Mouse (Mus musculus): Measurements from ENCODE around the gene Dnajc13.

Gene Dnajc13

DNA sequence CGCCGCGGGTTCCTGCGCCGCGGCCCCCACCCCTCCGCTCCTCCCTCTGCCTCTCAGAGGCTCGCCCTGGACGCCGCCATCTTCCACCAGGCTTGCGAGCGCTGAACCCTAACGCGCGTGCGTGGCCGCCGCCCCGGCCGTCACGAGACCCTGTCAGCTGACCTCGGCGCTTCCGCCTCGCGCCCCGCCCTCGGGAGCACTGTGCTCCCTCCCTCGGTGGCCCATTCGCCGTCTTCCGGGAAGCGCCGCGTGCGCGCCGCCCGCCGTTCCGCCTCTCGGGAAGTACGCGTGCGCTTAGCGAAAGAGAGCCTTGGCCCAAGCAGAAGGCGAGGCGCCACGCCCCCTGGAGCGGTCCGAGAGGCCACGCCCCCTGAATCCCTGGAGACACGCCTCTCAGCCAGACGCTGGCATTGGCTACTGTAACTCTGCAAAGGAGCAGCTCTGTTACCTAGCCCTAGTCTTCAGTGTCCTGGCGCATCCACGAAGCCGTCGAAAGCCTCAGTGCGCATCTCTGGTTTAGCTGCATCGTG lies at the start of gene Dnajc13:
Gene Dnajc13 (minus strand): TSS at position 108 of the 530 bp plus-strand sequence.
- peak; percentile 99 to 100 for DNase-seq

DNA sequence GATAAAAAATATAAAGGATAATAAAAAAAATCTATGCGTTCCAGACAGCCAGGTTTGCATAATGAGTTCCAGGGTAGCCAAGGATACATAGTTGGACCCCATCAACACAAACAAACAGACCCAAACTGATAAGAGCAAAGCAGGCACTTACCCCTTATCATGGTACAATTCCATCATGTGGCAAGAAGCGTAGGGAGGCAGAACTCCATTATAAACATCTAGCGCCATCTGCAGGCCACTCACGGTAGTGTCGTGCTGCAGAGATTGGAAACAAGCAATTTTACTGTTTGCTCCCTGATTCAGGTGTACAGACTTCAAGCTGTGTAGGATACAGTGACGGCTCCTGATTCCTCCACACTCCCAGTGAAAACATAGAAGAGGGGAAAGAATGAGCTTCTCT lies 44.0 kb upstream of the Dnajc13 start:
- DNase-seq = peak; percentile 71 to 88

DNA sequence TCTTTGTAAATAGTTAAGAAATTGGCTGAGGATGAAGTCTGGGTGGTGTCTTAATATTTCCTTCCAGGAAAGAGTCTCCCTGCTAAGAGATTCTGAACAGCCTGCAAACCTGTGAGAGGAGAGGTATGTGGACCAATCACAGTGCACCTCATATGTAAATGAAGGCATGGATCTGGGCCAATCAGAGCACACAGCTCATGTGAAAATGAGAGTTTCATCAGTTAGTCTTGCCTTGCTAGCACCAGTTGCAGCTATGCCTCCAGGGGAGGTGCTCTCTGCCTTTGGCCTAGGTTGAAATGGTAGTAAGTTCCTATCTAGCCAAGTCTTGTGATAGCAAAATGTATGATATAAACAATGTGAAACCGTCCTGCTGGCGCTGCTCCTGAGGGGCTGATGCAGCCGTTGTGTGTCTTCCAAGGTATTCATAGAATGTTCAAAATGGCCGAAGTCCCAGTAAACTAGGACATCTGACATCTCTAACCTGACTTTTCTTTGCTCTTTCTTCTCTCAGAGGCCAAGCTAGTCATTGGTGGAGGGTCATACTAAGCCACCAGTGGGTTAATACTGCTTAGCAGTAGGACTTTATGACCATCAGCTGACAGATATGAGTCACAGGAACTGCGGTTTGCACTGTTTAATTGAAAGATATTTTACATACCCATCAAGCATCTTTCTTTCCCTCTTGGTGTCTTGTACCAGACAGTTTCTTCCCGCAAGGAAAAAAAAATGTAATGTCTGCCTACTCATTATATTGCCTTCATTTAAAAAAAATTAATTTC lies 42.8 kb upstream of the Dnajc13 start:
- peak; percentile 32 to 61 for DNase-seq

DNA sequence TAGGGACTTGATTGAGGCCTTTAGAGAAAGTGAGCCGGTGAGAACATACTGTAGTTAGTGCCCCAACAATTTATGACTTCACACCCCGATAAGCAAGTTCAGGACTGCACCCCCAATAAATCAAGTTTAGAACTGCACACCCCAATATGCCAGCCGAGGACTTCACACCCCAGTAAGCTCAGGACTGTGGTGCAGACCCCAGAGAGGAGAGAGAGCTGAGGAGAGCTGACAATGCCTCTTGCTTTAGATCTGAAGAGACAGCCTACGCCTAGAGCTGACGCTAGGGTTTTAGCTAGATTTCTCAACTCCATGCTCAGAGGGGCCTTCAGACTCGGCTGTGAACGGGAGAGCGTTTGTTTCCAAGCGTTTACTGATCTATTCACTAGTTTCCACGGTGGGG lies 42.1 kb upstream of the Dnajc13 start:
- DNase-seq = no peak

DNA sequence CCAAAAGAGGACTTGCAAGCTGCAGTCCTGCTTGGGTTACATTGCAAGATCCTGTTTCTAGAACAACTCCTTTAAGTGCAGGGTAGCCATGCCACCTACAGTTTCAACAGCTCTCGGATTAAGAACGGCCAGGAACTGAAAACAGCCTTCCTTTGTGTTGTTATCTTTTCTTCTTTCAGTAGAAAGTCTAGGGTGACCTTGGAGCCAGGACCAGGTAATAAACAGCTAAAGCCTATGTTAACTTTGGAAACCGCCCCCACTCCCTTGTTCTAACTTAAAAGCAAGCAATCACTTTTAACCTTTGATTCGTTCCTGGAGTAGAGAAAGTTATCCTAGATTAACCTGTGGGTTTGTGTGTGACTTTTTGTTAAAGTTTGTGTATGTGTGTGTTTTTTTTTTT lies 41.6 kb upstream of the Dnajc13 start:
- peak in 1 of 2 experiments; percentile 58 for DNase-seq

DNA sequence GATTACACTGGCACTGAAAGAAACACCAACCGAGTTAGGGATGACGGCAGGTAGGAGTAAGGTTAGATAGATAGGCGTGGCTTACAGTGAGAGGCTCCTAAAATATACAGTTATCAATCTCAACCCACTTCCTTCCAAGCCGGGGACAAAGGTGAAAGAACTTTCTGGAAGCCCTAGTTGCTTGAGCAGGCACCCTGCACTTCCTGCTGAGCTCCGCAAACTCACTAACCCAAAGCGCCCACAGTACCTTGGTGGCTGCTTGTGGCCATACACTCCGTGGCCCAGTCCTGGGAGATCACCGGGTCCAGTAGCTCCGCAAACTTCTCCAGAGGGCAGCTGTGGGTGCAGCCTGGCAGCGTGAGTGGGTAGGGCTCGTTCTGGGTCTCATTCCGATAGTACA lies 37.8 kb upstream of the Dnajc13 start:
- peak; percentile 44 to 48 for DNase-seq

DNA sequence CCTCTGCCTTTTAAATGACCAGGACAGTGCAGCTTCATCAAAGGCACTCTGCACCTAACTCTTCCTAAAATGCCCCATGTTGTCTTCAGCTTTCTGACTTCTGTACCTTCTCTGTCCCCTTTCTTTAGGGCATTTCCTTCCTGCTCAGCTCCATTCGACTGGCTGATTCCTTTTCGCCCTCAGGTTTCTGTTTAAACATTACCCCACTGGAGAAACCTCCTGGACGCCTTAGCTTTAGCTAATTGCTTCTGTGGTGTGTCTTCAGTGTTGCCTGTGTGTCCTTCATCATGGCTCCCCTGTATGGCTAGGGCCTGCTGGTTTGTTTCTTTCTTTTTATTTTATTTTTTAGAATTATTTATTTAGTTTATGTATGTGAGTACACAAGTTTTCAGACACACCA lies 34.3 kb upstream of the Dnajc13 start:
- DNase-seq = peak; percentile 40 to 61

DNA sequence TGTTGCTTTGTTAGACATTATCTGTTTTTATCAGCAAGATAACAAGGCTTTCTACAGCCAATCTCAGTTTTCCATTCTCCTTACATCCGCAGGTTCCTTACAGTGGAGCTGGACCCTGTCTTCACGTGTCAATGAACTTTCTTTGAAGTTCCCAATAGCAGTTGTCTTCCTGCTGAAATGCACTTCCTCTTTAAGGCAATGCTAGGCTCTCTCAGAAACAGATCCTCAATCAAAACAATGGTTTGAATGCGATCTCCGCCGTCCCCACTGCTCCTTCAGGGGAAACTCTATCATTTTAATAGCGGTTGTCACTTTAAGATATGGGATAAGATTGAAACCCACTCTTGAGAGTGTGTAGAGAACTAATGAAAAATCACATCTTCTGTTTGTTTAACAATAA lies 22.2 kb upstream of the Dnajc13 start:
- DNase-seq = no peak

DNA sequence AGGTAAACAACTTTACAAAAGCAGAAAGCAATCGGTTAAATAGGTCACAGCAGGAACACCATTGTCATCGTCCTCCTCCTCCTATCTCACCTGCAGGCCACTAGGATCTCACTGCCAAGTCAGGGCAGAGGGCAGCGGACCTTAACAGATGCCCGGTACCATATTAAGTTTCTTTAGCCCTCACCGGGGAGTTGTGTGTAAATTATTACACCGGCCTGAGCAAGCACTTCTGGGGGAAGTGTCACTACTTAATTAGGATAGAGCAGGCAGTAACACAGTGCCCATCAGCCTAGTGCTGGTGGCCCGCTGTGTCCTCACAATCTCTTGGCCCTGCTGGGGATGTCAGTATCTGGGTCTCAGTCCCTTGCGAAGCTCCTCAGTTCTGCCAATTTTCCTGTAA lies 19.8 kb upstream of the Dnajc13 start:
- DNase-seq = peak; percentile 76 to 87

DNA sequence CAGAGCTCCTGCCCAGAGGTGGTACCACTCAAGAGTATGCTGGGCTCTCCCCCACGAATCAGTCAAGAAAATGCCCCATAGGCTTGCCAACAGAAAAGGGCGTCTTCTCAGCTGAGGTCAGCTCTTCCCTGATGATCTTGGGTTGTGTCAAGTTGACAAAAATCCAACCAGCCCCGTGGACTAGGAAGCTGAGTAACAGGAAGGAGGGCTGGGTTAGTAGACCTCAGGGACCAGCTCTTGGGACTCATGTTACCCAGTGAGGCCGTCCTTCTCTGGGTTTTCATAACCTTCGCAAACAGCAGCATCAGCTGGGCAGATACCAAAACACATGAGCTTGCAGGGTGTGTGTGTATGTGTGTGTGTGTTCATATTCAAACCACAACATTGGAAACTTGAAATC lies 19.0 kb upstream of the Dnajc13 start:
- no peak for DNase-seq

DNA sequence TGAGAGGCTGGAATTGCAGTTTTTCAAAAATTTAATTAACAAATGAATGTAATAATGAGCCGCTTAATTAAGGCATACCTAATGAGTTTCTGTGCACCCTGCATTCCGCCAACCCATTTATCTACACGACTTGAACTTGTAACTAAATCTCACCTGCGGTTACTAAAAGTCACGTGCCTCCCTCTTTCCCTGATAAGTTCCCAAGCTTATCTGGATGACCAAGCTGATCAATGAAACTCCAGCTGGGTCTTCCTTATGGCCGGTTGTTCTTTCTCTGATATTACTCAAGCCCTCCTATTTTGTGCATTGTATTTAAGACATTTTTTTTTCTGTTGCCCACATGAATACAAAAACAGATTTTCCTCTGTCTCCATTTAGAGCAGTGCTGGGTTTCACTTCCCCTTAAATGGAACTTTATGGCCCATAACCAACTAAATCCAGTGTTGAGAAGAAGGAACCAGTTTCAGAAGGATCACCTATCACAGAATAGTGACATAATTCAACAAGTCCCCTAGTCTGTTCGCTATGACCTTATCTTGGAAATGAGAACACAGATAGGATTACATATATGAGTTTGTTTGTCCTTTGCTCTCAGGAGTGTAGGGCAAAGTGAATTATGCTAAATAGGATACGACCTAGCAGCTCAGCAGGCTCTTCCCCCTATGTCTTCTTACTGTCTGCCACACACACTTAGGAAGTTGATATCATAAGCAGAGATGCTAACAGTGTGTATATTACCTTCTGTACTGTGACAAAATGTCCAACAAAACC lies 18.2 kb upstream of the Dnajc13 start:
- DNase-seq = no peak

DNA sequence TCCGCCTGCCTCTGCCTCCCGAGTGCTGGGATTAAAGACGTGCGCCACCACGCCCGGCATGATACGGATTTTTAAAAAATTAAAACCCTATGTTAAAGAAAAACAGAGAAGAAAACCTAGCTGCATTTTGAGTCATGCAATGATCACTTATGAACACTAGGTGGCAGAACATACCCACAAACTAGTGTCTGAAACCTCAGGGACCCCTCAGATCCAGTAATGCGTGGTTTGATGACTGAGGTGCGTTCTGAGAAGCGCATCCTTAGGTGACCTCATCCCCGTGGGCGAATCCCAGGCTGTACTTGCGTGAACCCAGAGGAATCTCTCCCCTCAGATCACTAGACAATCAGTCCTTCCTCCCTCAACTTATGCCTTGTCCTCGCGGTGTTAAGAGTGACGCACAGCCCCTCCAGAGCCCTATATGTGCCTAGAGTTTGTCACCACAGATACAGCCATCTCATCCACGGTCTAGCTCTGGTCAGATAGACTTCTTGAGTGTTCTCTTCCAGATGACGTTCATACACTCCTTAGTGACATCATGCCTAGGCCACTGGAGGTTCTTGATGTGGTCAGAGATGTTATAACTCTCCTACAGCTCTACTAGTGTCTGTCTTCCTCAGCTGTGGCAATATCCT lies 14.9 kb upstream of the Dnajc13 start:
- DNase-seq = no peak

DNA sequence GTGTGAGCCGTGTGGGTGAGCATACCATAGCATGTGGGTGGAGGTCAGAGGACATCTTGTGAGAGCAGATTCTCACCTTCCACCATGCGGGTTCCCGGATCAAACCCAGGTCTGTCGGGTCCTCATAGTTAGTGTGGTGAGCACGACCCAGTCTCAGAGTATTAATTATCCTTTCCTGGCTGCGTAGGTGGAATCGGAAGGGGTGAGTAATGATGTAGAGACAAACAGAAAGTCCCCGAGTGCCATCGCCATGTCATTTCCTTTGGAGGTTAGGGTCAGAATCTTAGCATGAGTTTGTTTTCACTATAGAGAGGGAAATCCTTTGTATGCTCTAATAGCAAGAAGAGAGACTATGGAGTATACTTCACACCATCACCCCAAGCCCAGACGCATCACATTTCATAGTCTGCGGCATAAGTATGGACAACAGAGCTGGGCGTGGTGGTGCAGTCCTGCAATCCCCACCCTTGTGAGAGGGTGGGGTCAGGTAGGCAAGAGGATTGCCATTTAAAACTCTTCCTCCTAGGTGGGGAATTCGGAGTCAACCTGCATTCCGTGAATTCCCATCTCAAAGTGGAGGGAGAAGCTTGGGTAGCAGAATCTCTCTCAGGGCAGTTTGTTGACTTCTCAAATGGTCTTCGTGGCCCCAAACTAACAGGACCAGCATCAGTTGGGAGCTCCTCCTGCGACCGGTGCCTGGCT lies 12.5 kb upstream of the Dnajc13 start:
- DNase-seq = no peak

DNA sequence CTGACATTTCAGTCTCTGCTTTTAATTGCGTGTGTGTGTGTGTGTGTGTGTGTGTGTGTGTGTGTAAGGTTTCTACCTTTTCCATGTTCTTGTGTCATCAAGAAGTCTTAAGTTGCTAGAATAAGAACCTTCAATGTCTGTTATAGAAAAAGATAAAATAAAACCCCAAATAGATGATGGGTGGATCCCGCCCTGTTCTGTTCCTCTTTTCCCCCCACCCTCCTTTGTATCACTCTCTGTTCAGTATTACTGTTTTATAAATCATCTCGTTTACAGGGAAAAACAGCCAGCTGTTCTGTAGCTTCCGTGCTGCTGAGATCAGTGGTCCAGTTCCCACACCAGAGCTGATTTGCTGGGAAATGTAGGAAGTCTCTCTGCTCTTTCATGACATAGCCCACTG lies 9.3 kb upstream of the Dnajc13 start:
- no peak for DNase-seq

DNA sequence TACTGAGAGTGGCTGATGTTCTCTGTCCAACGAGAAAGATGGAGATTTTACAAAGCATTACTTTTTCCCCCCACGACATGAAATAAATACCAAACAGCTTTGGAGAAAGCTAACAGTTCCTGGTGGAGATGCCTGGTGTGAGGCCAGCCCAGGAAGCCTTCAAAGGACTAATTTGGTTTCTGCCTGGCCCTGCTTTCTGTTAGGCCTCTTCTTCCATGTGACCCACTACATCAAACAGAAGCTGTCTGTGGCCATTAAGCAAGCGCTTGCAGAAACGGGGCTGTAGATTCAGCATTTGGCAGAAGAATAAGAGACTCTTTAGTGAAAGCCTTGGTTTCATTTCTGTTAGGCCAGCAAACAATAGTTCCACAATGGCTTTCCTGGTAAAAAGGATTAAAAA lies 8.9 kb upstream of the Dnajc13 start:
- DNase-seq = no peak

DNA sequence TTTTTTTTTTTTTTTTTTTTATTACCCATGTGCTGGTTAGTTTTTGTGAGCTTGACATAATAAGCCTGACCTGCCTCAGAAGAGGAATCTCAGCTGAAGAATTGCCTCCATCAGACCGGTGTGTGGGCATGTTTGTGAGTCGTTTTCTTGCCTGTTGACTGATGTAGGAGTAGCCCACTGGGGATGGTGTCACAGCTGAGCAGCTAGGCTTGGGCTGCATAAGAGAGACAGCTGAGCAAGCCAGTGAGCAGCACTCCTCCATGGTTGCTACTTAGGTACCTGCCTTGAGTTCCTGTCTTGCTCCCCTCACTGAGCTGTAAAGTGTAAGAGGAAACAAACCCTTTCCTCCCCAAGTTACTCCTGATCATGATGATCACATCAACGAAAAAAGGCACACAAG lies 7.2 kb upstream of the Dnajc13 start:
- no peak for DNase-seq

DNA sequence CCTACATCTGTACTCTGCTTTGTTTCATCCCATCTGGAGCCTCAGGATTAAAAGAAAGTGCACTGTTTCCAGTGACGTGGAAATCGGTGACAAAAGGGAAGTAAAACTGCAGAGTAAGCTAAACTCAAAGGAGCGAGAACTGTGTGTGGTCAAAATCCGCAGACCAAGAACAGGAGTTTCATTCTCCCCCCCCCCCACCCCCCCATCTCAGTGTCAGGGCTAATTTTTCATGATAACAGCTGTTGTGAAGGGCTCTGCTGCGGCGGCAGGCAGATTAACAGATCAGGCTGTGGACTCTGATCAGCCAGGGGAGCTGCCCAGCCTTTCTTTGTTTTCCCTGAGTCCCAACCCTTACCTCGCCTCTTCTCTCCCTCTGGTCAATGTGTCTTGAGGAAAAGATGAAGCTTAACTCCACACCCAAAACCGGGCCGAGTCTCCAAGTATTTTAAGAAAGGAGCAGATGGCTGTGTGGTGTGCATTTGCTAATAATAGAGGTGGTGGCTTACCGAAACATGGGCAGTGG lies 6.7 kb upstream of the Dnajc13 start:
- DNase-seq = no peak

DNA sequence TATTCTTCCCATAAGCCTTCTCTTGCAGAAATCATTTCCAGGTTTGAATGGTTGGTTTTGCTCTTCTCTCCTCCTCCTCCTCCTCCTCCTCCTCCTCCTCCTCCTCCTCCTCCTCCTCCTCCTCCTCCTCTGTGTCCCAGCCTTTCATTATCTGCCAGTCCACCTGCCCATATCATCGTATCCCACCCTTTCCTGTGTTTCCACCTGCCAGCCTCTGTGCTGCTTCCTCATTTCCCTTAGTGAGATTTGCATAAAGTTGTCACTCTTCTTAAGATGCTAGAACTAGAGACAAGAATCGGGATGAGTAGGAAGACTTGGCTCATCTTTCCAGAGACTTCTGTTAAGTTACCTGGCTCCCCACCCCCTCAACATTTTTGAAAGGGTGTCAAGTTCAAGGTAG lies 1.8 kb upstream of the Dnajc13 start:
- no peak for DNase-seq

DNA sequence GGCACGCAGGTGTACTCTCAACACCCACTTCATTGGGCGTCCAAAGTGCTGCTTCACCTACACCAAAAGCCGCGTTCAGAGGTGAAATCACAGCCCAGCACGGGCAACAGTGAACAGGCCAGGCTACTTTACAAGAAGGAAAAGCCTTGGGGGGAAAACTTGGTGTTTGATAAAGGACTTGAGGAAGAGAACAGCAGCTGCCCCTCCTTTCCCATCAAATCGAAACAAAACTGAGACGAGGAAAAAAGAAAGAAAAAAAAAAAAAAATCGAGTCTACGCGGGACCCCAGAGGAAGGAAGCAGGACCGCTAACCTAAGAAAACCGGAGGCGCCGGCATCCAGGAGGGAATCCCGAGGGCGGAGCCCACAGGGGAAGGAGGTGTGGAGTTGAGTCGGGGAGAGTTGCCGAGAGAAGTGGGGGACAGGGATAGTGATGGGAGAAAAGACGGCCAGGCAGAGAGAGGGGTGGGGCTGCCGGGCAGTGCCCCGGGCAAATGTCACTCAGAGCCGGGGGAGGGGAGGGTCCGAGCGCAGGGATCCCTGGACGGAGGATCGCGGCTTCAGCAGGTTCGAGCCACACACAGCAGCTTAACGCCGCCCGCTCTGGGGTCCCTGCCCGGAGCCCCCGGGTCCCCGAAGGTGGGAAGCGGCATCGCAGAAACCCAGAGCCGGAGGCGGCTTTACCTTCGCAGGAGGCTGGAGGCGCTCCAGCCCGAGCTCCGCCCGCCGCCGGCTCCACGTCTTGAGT lies 541 bp downstream of the Dnajc13 start:
- DNase-seq = peak; percentile 78 to 88

DNA sequence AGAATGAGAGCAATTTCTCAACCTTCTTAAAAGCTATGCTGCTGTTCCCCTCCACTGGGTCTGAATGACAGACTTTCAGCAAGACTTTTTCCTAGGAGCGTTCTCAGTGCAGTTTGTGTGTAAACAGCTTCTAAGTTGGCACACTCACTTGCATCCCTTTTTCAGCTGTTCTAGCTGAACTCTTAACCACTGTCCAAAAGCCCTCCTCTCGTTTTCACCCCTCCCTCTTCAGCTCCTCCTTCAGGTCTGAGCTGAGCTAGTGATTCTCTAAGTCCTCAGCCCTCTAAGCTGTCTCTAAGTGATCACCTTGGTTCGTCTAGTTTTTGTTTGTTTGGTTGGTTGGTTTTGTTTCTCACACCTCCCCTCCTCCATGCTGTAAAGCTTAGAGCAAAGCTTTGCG lies 2.4 kb downstream of the Dnajc13 start:
- DNase-seq = peak; percentile 59 to 73

DNA sequence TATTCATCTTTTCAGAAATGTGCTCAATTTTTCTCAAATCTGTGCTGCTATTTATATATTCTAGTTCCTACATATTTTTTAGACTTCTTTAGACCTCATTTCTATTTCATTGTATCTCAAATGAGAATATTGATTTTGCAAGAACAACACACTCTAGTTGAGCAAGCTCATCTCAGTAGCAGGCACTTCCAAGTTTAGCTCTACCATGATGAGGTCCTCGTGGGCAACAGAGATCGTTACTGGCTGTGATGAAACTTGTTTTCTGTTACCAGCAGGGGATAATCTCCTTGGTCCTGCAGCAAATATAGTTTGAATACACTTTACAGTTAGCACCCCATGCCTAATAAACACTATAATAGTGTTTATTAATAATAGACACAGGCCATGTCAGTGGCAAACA lies 6.6 kb downstream of the Dnajc13 start:
- no peak for DNase-seq
